Mouse (Mus musculus): ENCODE measurements around the gene Rab10.

DNA sequence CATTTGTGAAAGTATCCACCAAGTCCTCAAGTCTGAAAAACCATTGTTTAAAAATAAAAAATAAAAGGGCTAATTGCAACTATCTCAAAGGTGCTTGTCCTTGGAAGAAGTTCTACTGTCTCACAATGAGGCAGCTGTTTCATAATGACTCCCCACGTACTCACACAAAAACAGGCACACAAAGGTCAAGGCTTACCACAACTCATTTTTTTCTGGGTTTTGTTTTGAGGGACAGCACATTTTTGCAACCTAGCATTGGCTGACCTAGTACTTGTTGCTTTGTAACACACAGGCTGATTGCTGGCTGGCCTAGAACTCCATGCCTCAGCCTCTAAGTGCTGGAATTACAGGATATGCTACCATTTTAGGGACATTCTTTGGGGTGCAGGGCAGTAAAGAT lies 26.8 kb downstream of the Rab10 start:
- no peak for TF ChIP-seq CTCF (IDR thresholded peaks at IDR 0.05; ENCODE audit: control insufficient read depth, insufficient read depth, insufficient read length)
- TF ChIP-seq USF1 (IDR thresholded peaks at IDR 0.05; ENCODE audit: low read depth) = no peak
- TF ChIP-seq CEBPB (IDR thresholded peaks at IDR 0.05; ENCODE audit: low read depth) = no peak
